In the genomic region with DNA sequence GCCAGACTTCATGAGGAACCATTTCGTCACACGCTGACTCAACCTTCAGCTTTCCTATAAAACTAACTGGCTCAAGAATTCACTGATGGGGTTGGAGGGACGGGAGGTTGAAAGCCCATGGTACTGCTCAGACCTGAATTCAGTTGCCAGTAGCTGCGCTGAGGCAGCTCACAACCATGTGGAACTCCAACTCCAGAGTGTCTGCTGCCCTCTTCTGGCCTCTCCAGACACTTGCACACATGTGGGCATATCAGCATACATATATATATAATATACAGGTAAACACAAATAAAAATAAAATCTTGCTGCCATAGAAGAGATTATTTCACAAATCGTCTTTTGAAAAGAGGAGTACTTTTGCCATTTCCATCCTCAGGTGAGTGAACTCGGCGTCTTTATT, we compare ENCODE assay signal across 8 mouse cellular contexts. TPM values are rescaled to one million over a fixed set of nuclear protein-coding genes. Genes with fewer than 3 reads are reported as not detected.
DNase-seq lines count a peak whose midpoint lies in the region; ATAC-seq and TF ChIP-seq lines count a peak whose summit lies in the region.
"Had no signal": no experiment of that assay in that cellular context is flagged by ENCODE, and none has a peak within 500 bp of the region (broad histone marks: within the 10 kb centered on the region; RNA-seq: fewer than 3 reads in every experiment).

No protein-coding gene starts in this region.

- H3K36me3 ChIP-seq in neural tube, embryonic 11.5 days (ENCODE audit: control insufficient read depth, insufficient read depth, low read length) = no peaks in the 10 kb centered on the region
- no peaks in the 10 kb centered on the region for H3K36me3 ChIP-seq in limb, embryonic 10.5 days
- no peaks in the 10 kb centered on the region for H3K36me3 ChIP-seq in midbrain, embryonic 16.5 days (ENCODE audit: control insufficient read depth, insufficient read depth, low read length)

- no peaks in the 10 kb centered on the region for H3K27me3 ChIP-seq in neural tube, embryonic 11.5 days (ENCODE audit: control insufficient read depth, insufficient read depth, low read length)
- H3K27me3 ChIP-seq in limb, embryonic 10.5 days (ENCODE audit: low read depth, poor library complexity, severe bottlenecking) = no peaks in the 10 kb centered on the region
- no peaks in the 10 kb centered on the region for H3K27me3 ChIP-seq in midbrain, embryonic 16.5 days (ENCODE audit: control insufficient read depth, insufficient read depth, low read depth, low read length)

- no peak overlapping the region for H3K4me3 ChIP-seq in neural tube, embryonic 11.5 days (ENCODE audit: low read depth, low read length)
- H3K4me3 ChIP-seq in bone marrow macrophage, adult 2 months (ENCODE audit: insufficient read depth, low read length) = no peak overlapping the region
- no peak overlapping the region for H3K4me3 ChIP-seq in limb, embryonic 10.5 days
- no peak overlapping the region for H3K4me3 ChIP-seq in midbrain, embryonic 16.5 days (ENCODE audit: low read depth, low read length)

- no peak overlapping the region for H3K27ac ChIP-seq in neural tube, embryonic 11.5 days (ENCODE audit: low read depth, low read length)
- no peak overlapping the region for H3K27ac ChIP-seq in bone marrow macrophage, adult 2 months (ENCODE audit: insufficient read depth, low read depth, low read length)
- H3K27ac ChIP-seq in limb, embryonic 10.5 days = no peak overlapping the region
- no peak overlapping the region for H3K27ac ChIP-seq in midbrain, embryonic 16.5 days (ENCODE audit: low read length)

- WGBS in neural tube, embryonic 11.5 days = 69% methylated on average over 7 of the region's 7 CpGs
- 66% methylated on average over 7 of the region's 7 CpGs for WGBS in limb, embryonic 10.5 days
- 71% methylated on average over 7 of the region's 7 CpGs for WGBS in midbrain, embryonic 16.5 days

- no peaks in the 10 kb centered on the region for H3K9me3 ChIP-seq in neural tube, embryonic 11.5 days (ENCODE audit: control insufficient read depth, low read length)
- H3K9me3 ChIP-seq in limb, embryonic 10.5 days (replicated peaks) = no peaks in the 10 kb centered on the region
- H3K9me3 ChIP-seq in midbrain, embryonic 16.5 days (replicated peaks; ENCODE audit: control insufficient read depth, low read length, poor library complexity, severe bottlenecking) = no peaks in the 10 kb centered on the region

- H3K4me2 ChIP-seq in neural tube, embryonic 11.5 days (ENCODE audit: low read depth) = no peak overlapping the region
- no peak overlapping the region for H3K4me2 ChIP-seq in midbrain, embryonic 16.5 days (ENCODE audit: low read length)

- H3K9ac ChIP-seq in neural tube, embryonic 11.5 days (ENCODE audit: low read length) = no peak overlapping the region
- no peak overlapping the region for H3K9ac ChIP-seq in midbrain, embryonic 16.5 days (ENCODE audit: low read depth, low read length)

- DNase-seq in neural tube, embryonic 11.5 days (ENCODE audit: low spot score) = peak; percentile 14
- no peak for DNase-seq in neural tube, embryonic 10.5 days (ENCODE audit: extremely low spot score, low spot score)
- DNase-seq in limb, embryonic 10.5 days (ENCODE audit: low spot score) = peak; percentile 35
- DNase-seq in thymus, postnatal 4 days = peak; percentile 50
- DNase-seq in right cerebral cortex, postnatal 25 days = no peak

- H3K4me1 ChIP-seq in neural tube, embryonic 11.5 days (ENCODE audit: control insufficient read depth, insufficient read depth, low read length) = no peaks in the 10 kb centered on the region
- no peaks in the 10 kb centered on the region for H3K4me1 ChIP-seq in bone marrow macrophage, adult 2 months (ENCODE audit: control insufficient read depth, insufficient read depth, low read length)
- no peaks in the 10 kb centered on the region for H3K4me1 ChIP-seq in limb, embryonic 10.5 days
- H3K4me1 ChIP-seq in midbrain, embryonic 16.5 days (ENCODE audit: control insufficient read depth, insufficient read depth, low read length) = no peaks in the 10 kb centered on the region

- ATAC-seq in neural tube, embryonic 11.5 days (ENCODE audit: insufficient read depth, low FRiP score, low TSS enrichment) = no peak
- no peak for ATAC-seq in midbrain, embryonic 16.5 days

- TF ChIP-seq CTCF in bone marrow macrophage, adult 2 months (IDR thresholded peaks at IDR 0.05; ENCODE audit: low read depth, low read length) = peak; percentile 53; the same call in 1 of the 2 replicates

- TF ChIP-seq POLR2A in bone marrow macrophage, adult 2 months (IDR thresholded peaks at IDR 0.05; ENCODE audit: borderline replicate concordance, low read depth, low read length) = no peak

RNA-seq across cellular contexts. Expression of a gene that starts 40.0 kb away (rescaled TPM):
- not detected in 2 replicates for polyA plus RNA-seq in neural tube, embryonic 11.5 days (2014; fragmentation: Nextera tagmentation; extraction: Ambion mirVana)
- polyA plus RNA-seq in bone marrow macrophage, adult 2 months (2012; ENCODE audit: insufficient read depth, insufficient read length, missing spikeins) = not detected in 2 replicates
- not detected in 2 replicates for polyA plus RNA-seq in limb, embryonic 10.5 days (2016; fragmentation: Nextera tagmentation; extraction: Ambion mirVana)
- polyA plus RNA-seq in midbrain, embryonic 16.5 days (2015; fragmentation: Nextera tagmentation; extraction: Ambion mirVana) = not detected in 2 replicates
- polyA plus RNA-seq: neural tube, embryonic 14.5 days had no signal

RNA-seq across cellular contexts. Expression of a gene that starts 52.0 kb away (rescaled TPM):
- 10.0 and 10.5 TPM in 2 replicates for polyA plus RNA-seq in neural tube, embryonic 11.5 days (2014; fragmentation: Nextera tagmentation; extraction: Ambion mirVana)
- polyA plus RNA-seq in bone marrow macrophage, adult 2 months (2012; ENCODE audit: insufficient read depth, insufficient read length, missing spikeins) = 65.5 and 75.0 TPM in 2 replicates
- polyA plus RNA-seq in limb, embryonic 10.5 days (2016; fragmentation: Nextera tagmentation; extraction: Ambion mirVana) = 7.6 and 8.2 TPM in 2 replicates
- 8.9 and 9.6 TPM in 2 replicates for polyA plus RNA-seq in midbrain, embryonic 16.5 days (2015; fragmentation: Nextera tagmentation; extraction: Ambion mirVana)

Comparison
In these comparisons a context has a peak if more than half of its experiments do, and no peak if none do; other contexts are left out.
1. DNase-seq: peak in neural tube, embryonic 11.5 days (single experiment), limb, embryonic 10.5 days (single experiment) and thymus, postnatal 4 days (single experiment); none in neural tube, embryonic 10.5 days (single experiment) and right cerebral cortex, postnatal 25 days (single experiment).